17 mouse cellular contexts compared by ENCODE assay signal in genomic region chr9:121867632-121868031, GRCm38 (mm10). TPM values are rescaled to one million over a fixed set of nuclear protein-coding genes. Genes with fewer than 3 reads are reported as not detected.
DNase-seq lines count a peak whose midpoint lies in the region; ATAC-seq and TF ChIP-seq lines count a peak whose summit lies in the region.
"Had no signal": no experiment of that assay in that cellular context is flagged by ENCODE, and none has a peak within 500 bp of the region (broad histone marks: within the 10 kb centered on the region; RNA-seq: fewer than 3 reads in every experiment).

No protein-coding gene starts in this region.

- no peaks in the 10 kb centered on the region for H3K9me3 ChIP-seq in kidney, embryonic 14.5 days (ENCODE audit: control insufficient read depth, low read length)
- H3K9me3 ChIP-seq in intestine, embryonic 16.5 days (ENCODE audit: control insufficient read depth, low read length): no peaks in the 10 kb centered on the region
- H3K9me3 ChIP-seq in forebrain, embryonic 16.5 days (ENCODE audit: control insufficient read depth, low read length): no peaks in the 10 kb centered on the region
- H3K9me3 ChIP-seq: embryonic facial prominence, embryonic 15.5 days; hindbrain, embryonic 10.5 days; limb, embryonic 15.5 days had no signal

- 76% methylated on average over 6 of the region's 6 CpGs for WGBS in kidney, embryonic 14.5 days
- WGBS in intestine, embryonic 16.5 days: 56% methylated on average over 6 of the region's 6 CpGs
- 95% methylated on average over 6 of the region's 6 CpGs for WGBS in thymus, adult 2 months
- 96% methylated on average over 6 of the region's 6 CpGs for WGBS in forebrain, embryonic 16.5 days

- no peak for TF ChIP-seq CTCF in thymus, adult 2 months (IDR thresholded peaks at IDR 0.05; ENCODE audit: borderline replicate concordance, control insufficient read depth, extremely low read depth, insufficient read depth, low read length, poor library complexity)

- H3K36me3 ChIP-seq in kidney, embryonic 14.5 days (ENCODE audit: control insufficient read depth, insufficient read depth, low read length): no peaks in the 10 kb centered on the region
- no peaks in the 10 kb centered on the region for H3K36me3 ChIP-seq in intestine, embryonic 16.5 days (ENCODE audit: control insufficient read depth, insufficient read depth, low read length)
- H3K36me3 ChIP-seq in thymus, adult 2 months (ENCODE audit: control insufficient read depth, insufficient read depth, low read length): no peaks in the 10 kb centered on the region
- no peaks in the 10 kb centered on the region for H3K36me3 ChIP-seq in forebrain, embryonic 16.5 days (ENCODE audit: control insufficient read depth, insufficient read depth)
- H3K36me3 ChIP-seq: embryonic facial prominence, embryonic 15.5 days; hindbrain, embryonic 10.5 days; limb, embryonic 15.5 days had no signal

- no peak overlapping the region for H3K4me3 ChIP-seq in kidney, embryonic 14.5 days (ENCODE audit: low read length)
- H3K4me3 ChIP-seq in intestine, embryonic 16.5 days (ENCODE audit: low read length): no peak overlapping the region
- no peak overlapping the region for H3K4me3 ChIP-seq in thymus, adult 2 months (ENCODE audit: control insufficient read depth, insufficient read depth, low read length)
- no peak overlapping the region for H3K4me3 ChIP-seq in forebrain, embryonic 16.5 days (replicated peaks; ENCODE audit: low read length)
- H3K4me3 ChIP-seq: embryonic facial prominence, embryonic 15.5 days; hindbrain, embryonic 10.5 days; limb, embryonic 15.5 days had no signal

- no peak for ATAC-seq in kidney, embryonic 14.5 days (ENCODE audit: low FRiP score, low TSS enrichment)
- ATAC-seq in intestine, embryonic 16.5 days: peak; percentile 36; the same call in 1 of the 2 replicates
- ATAC-seq in forebrain, embryonic 16.5 days: no peak
- ATAC-seq: forebrain, embryonic 14.5 days had no signal

- no peaks in the 10 kb centered on the region for H3K27me3 ChIP-seq in kidney, embryonic 14.5 days (ENCODE audit: control insufficient read depth, insufficient read depth, low read length)
- H3K27me3 ChIP-seq in intestine, embryonic 16.5 days (replicated peaks; ENCODE audit: control insufficient read depth, insufficient read depth, low read length): no peaks in the 10 kb centered on the region
- no peaks in the 10 kb centered on the region for H3K27me3 ChIP-seq in thymus, adult 2 months (ENCODE audit: control insufficient read depth, insufficient read depth, low read length)
- H3K27me3 ChIP-seq in forebrain, embryonic 16.5 days (replicated peaks; ENCODE audit: control insufficient read depth, insufficient read depth, low read length): no peaks in the 10 kb centered on the region
- H3K27me3 ChIP-seq: embryonic facial prominence, embryonic 15.5 days; limb, embryonic 15.5 days had no signal

- 0 out of 2 replicates have a peak, but pooled peaks cover 4% of the 10 kb centered on the region for H3K4me1 ChIP-seq in kidney, embryonic 14.5 days (ENCODE audit: control insufficient read depth, insufficient read depth, low read length)
- H3K4me1 ChIP-seq in intestine, embryonic 16.5 days (ENCODE audit: control insufficient read depth, insufficient read depth, low read length): peaks cover 16% of the 10 kb centered on the region
- H3K4me1 ChIP-seq in thymus, adult 2 months (replicated peaks; ENCODE audit: control insufficient read depth, insufficient read depth, low read length): no peaks in the 10 kb centered on the region
- H3K4me1 ChIP-seq in forebrain, embryonic 16.5 days (replicated peaks; ENCODE audit: control insufficient read depth, insufficient read depth, low read length): no peaks in the 10 kb centered on the region
- H3K4me1 ChIP-seq: embryonic facial prominence, embryonic 15.5 days; limb, embryonic 15.5 days had no signal

- DNase-seq in adrenal gland, postnatal 14 days: peak; percentile 3
- no peak for DNase-seq in adrenal gland, postnatal 10 days
- DNase-seq in kidney, adult 9 months: peak; percentile 30
- DNase-seq in lung, postnatal 4 days: peak; percentile 35 to 46
- no peak for DNase-seq in thymus, adult 2 months
- DNase-seq: adrenal gland, adult 8-10 months; cerebellum, postnatal 36 days had no signal

- H3K27ac ChIP-seq in kidney, embryonic 14.5 days (ENCODE audit: low read depth, low read length): no peak overlapping the region
- peak overlapping the region; percentile 75 for H3K27ac ChIP-seq in intestine, embryonic 16.5 days (ENCODE audit: low read length)
- H3K27ac ChIP-seq in thymus, adult 2 months (ENCODE audit: control insufficient read depth, insufficient read depth, low read length): no peak overlapping the region
- H3K27ac ChIP-seq in forebrain, embryonic 16.5 days (ENCODE audit: low read length): no peak overlapping the region
- H3K27ac ChIP-seq: embryonic facial prominence, embryonic 15.5 days; hindbrain, embryonic 10.5 days; limb, embryonic 15.5 days had no signal

- H3K4me2 ChIP-seq in kidney, embryonic 14.5 days (replicated peaks; ENCODE audit: low read depth, low read length): no peak overlapping the region
- H3K4me2 ChIP-seq in intestine, embryonic 16.5 days (ENCODE audit: low read depth, low read length): no peak overlapping the region
- H3K4me2 ChIP-seq in forebrain, embryonic 16.5 days (ENCODE audit: low read length): no peak overlapping the region
- H3K4me2 ChIP-seq: embryonic facial prominence, embryonic 15.5 days; limb, embryonic 15.5 days had no signal

- no peak overlapping the region for H3K9ac ChIP-seq in kidney, embryonic 14.5 days (ENCODE audit: low read depth, low read length)
- H3K9ac ChIP-seq in intestine, embryonic 16.5 days (ENCODE audit: low read depth, low read length): no peak overlapping the region
- no peak overlapping the region for H3K9ac ChIP-seq in forebrain, embryonic 16.5 days (replicated peaks; ENCODE audit: low read depth, low read length)
- H3K9ac ChIP-seq: embryonic facial prominence, embryonic 15.5 days; limb, embryonic 15.5 days had no signal

- TF ChIP-seq POLR2A in thymus, adult 2 months (IDR thresholded peaks at IDR 0.05; ENCODE audit: control insufficient read depth, extremely low read depth, insufficient read depth, low read length, poor library complexity): no peak

RNA-seq across cellular contexts. Expression of gene Higd1a, which starts 9.5 kb away (rescaled TPM):
- 112 and 114 TPM in 2 replicates for total RNA-seq in adrenal gland, postnatal 14 days (2021)
- total RNA-seq in adrenal gland, postnatal 10 days (2021): 100 to 1,000 TPM; 111 to 113 TPM
- 133 and 175 TPM in 2 replicates for polyA plus RNA-seq in kidney, embryonic 14.5 days (2014; fragmentation: Nextera tagmentation; extraction: Ambion mirVana)
- 149 and 162 TPM in 2 replicates for polyA plus RNA-seq in intestine, embryonic 16.5 days (2015; fragmentation: Nextera tagmentation; extraction: Ambion mirVana)
- polyA plus RNA-seq in thymus, adult 2 months (2012; rRNA removed): 9.1 and 17.6 TPM in 2 replicates
- 109 and 116 TPM in 2 replicates for polyA plus RNA-seq in forebrain, embryonic 16.5 days (2015; fragmentation: Nextera tagmentation; extraction: Ambion mirVana)

RNA-seq across cellular contexts. Expression of gene Ccdc13, which starts 28.4 kb away (rescaled TPM):
- total RNA-seq in adrenal gland, postnatal 14 days (2021): 0.86 and 1.1 TPM in 2 replicates
- total RNA-seq in adrenal gland, postnatal 10 days (2021): 1 to 10 TPM in 1 of 2 experiments, under 1 TPM in 1; 0.63 to 1.3 TPM
- 0.16 and 0.69 TPM in 2 replicates for polyA plus RNA-seq in kidney, embryonic 14.5 days (2014; fragmentation: Nextera tagmentation; extraction: Ambion mirVana)
- 0.66 and 0.81 TPM in 2 replicates for polyA plus RNA-seq in intestine, embryonic 16.5 days (2015; fragmentation: Nextera tagmentation; extraction: Ambion mirVana)
- 0.18 and 0.34 TPM in 2 replicates for polyA plus RNA-seq in thymus, adult 2 months (2012; rRNA removed)
- polyA plus RNA-seq in forebrain, embryonic 16.5 days (2015; fragmentation: Nextera tagmentation; extraction: Ambion mirVana): 2.8 and 4.2 TPM in 2 replicates
- total RNA-seq: megakaryocyte, adult 5-6 weeks; monocyte, adult 5-6 weeks had no signal

RNA-seq across cellular contexts. Expression of gene Ackr2, which starts 30.5 kb away (rescaled TPM):
- 1.4 and 2.1 TPM in 2 replicates for total RNA-seq in adrenal gland, postnatal 14 days (2021)
- total RNA-seq in adrenal gland, postnatal 10 days (2021): 1 to 10 TPM; 3.0 to 3.4 TPM
- 0.42 and 0.96 TPM in 2 replicates for polyA plus RNA-seq in kidney, embryonic 14.5 days (2014; fragmentation: Nextera tagmentation; extraction: Ambion mirVana)
- 0.62 and 0.98 TPM in 2 replicates for polyA plus RNA-seq in intestine, embryonic 16.5 days (2015; fragmentation: Nextera tagmentation; extraction: Ambion mirVana)
- polyA plus RNA-seq in thymus, adult 2 months (2012; rRNA removed): 0.99 and 1.0 TPM in 2 replicates
- polyA plus RNA-seq in forebrain, embryonic 16.5 days (2015; fragmentation: Nextera tagmentation; extraction: Ambion mirVana): 2.6 and 3.0 TPM in 2 replicates
- total RNA-seq: megakaryocyte, adult 5-6 weeks had no signal

RNA-seq across cellular contexts. Expression of gene Cyp8b1, which starts 48.5 kb away (rescaled TPM):
- 1.6 and 10.7 TPM in 2 replicates for total RNA-seq in adrenal gland, postnatal 14 days (2021)
- 10 to 100 TPM; 16.2 to 27.8 TPM for total RNA-seq in adrenal gland, postnatal 10 days (2021)
- not detected in 2 replicates for polyA plus RNA-seq in kidney, embryonic 14.5 days (2014; fragmentation: Nextera tagmentation; extraction: Ambion mirVana)
- polyA plus RNA-seq in intestine, embryonic 16.5 days (2015; fragmentation: Nextera tagmentation; extraction: Ambion mirVana): not detected in 2 replicates
- polyA plus RNA-seq in thymus, adult 2 months (2012; rRNA removed): 0.74 and 1.6 TPM in 2 replicates
- polyA plus RNA-seq in forebrain, embryonic 16.5 days (2015; fragmentation: Nextera tagmentation; extraction: Ambion mirVana): not detected in 2 replicates
- total RNA-seq: gastrocnemius, adult 8-10 months; monocyte, adult 5-6 weeks had no signal
- polyA plus RNA-seq: embryonic facial prominence, embryonic 15.5 days; forebrain, embryonic 14.5 days; hindbrain, embryonic 10.5 days; limb, embryonic 15.5 days had no signal

Comparison
In these comparisons a context has a peak if more than half of its experiments do, and no peak if none do; other contexts are left out.
1. DNase-seq: peak in adrenal gland, postnatal 14 days (single experiment), kidney, adult 9 months (single experiment) and lung, postnatal 4 days (2 of 2); none in adrenal gland, postnatal 10 days (single experiment) and thymus, adult 2 months (single experiment).